Mouse (Mus musculus) frontal cortex, adult (tissue): ENCODE results near the gene Upb1.

Experiments used
- ATAC-seq: cut with Nextera tagmentation; 2 replicates; pipeline ENCODE4 v1.9.2; 2017; ENCODE audit warnings: mild to moderate bottlenecking, moderate library complexity, mixed read lengths; ENCODE audit not compliant: low TSS enrichment

The Upb1 gene

GRCm38 (mm10) chr10:75428049-75429003 lies 27.4 kb downstream of the Upb1 start:
- no peak for ATAC-seq

DNA sequence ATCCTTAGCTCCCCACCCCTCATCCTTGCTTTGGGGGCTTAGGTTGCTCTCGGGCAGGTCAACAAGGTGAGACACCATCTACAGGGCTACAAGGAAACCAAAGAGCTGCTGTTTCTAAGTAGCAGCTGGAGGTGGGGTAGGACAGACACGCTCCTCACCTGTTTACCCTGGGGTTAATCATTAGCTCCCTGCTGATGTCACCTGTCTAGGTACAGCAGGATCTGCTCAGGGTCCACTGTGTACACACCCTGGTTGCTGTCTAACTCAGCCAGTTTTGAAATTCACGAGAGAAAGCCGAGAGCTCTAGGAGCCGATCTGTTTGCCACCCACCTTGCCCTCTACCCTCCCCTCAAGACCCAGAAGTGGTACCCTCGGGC lies 28.1 kb downstream of the Upb1 start:
- no peak for ATAC-seq

DNA sequence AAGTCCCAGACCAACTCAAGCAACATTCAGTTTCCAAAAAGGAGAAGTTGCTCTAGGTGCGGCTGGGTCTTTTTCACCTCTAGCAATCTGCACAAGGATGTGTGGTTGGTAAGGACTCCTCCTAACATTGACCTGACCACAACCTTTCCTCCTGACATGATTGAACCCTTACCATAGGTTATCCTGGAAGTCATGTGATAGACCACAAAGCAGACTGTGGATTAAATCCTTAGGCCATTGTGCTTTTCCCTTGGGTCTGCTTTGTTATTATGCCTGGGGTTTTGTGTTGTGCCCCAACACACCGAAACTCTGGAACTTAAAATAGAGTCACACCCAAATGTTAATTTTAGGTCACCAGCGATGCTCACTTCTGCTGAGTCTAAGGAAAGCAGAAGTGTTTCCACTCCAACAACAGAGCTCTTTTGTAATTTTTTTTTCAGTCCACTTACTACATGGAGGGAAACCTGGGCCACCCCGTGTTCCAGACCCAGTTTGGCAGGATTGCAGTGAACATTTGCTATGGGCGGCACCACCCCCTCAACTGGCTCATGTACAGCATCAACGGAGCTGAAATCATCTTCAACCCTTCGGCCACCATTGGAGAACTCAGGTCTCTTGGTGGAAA lies 28.7 kb downstream of the Upb1 start:
- ATAC-seq, result 0 out of 2 replicates have a peak, but pooled peaks have one; percentile 34

DNA sequence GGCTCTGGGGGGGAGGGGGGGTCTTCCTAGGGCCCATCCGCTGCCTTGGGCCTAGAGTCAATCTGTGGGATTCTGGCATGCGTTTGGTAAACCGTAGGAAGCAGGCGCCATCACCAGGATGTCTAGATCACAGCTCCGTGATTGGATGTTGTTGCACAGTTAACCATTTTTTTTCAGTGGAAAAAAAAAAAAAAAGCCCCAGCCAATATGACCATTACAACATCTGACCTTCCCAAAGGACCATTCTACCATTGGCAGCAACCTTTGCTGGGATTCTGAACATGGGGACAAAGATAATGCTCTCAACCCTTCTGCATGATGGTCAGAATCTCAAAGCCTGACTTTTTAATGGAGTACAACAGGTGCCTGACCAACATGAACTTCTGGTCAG lies 29.2 kb downstream of the Upb1 start:
- ATAC-seq, result no peak

DNA sequence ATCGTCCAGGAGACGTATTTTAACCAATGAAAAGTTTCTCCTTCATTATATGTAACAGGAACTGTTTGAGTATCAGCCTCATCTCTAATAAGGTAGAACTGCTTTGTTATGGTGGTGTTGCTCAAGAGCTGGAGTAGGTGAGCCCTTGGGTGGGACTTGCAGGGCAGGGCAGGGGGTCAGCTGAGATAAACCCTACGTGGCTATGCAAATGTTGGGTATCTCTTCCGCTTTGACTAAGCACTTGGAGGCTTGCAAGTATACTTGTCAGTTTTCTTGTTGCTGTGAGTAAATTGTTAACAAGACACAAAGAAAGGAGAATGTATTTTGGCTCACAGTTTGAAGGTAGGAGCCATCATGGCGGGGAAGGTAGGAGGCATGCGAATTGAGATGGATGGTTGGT lies 29.7 kb downstream of the Upb1 start:
- no peak for ATAC-seq

DNA sequence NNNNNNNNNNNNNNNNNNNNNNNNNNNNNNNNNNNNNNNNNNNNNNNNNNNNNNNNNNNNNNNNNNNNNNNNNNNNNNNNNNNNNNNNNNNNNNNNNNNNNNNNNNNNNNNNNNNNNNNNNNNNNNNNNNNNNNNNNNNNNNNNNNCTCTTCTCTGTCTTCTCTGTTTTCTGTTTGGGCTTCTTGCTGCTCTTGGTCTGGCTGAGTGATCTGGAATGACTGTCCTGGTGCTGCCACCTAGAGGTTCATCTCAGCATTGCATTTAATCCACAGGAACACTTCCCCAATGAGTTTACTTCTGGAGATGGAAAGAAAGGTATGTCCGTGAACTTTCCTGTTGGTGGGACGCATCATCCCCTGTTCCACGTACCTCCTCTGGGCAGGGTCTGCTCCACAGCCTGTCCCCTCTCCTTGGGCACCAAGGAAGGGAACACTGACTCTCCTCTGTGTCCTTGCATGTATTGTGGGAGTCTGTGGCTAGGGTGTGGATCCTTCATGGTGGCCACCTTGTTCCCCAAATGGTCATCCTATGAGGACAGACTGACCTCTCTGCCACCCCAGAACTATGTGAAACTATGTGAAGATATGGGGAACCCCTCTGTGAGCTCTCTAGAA lies 35.8 kb downstream of the Upb1 start:
- peak; percentile 89 for ATAC-seq

DNA sequence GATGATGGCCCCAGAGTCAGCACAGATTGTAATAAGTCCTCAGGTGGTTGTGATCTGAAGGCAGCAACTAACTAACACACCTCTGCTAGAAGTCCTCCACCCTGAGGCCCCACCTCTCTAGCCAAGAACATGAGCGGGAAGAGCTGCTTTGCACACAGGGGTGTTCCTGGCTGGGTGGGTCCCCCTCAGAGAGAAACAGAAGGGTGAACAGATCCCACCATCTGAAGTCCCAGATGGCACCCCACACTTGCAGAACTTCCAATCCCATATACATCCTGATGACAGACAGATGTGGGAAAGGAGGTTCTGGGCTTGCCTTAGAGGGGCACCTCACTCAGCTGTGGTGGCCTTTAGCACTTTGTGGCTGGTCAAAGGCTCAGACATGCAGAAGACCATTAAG lies 36.4 kb downstream of the Upb1 start:
- ATAC-seq, result no peak

GRCm38 (mm10) chr10:75438132-75438810 lies 37.4 kb downstream of the Upb1 start:
- no peak for ATAC-seq

DNA sequence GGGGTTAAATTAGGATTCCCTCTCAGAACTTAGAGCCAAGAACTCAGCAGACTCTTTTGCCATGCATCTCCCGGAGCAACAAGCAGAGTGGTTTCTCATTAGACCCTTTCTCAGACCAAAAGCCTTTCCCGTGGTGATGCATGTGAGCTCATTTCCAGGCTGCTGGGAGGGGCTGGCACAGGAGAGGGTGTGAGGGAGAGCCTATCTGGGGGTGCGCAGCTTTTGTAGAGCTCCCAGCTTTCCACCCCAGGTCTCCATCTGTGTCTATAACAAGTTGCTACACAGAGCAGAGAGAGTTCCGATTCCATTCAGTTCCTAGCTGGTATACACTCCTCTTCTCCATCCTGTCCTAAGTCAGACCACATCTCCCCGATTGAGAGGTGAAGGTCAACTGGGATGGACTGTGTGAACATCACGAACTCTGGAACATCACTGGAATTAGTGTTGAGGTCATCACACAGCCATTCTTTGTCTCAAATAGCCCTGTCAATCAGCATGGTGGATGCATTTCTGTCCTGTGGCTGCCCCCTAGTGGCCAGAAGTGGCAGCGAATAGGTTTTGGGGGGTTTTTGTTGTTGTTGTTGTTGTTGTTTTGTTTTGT lies 38.4 kb downstream of the Upb1 start:
- ATAC-seq, result peak; percentile 45

GRCm38 (mm10) chr10:75440756-75441155 lies 39.8 kb downstream of the Upb1 start:
- no peak for ATAC-seq

GRCm38 (mm10) chr10:75441800-75442199 lies 40.9 kb downstream of the Upb1 start:
- ATAC-seq, result no peak

- no peak for ATAC-seq
Observed at GRCm38 (mm10) chr10:75443017-75443416, 42.1 kb downstream of the Upb1 start.

DNA sequence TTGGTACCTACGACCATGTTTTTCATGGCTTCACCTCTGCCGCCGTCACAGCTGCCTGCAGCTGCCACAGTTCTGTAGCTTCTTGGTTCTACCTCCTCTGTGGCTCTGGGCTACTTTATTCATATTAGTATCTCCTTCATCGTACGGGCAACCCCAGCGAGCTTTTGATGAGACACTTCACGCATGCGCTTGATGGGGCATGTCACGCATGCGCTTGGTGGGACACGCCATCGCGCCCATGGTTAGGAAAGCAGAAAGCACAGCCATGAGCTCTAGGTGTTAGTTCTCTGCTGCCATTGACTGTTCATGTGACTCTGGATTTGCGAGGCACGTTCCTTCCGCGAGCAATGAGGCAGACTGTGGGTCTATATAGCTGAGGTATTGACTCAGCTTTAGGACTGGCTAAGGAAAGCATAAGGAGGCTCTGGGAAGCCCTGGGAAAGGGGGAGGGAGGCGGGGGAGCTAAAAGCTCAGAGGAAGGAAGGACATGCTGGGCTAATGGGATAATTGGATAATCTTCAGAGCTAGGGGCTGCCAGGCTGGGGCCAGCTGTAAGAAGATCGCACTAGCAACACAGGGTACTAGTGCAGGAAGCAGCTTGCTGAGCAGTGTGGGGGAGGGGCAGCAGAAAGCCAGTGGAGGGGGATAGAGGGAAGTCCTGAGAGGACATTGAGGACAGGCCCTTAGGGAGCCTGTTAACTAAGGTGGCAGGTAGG lies 43.4 kb downstream of the Upb1 start:
- no peak for ATAC-seq

GRCm38 (mm10) chr10:75445030-75445429 lies 44.1 kb downstream of the Upb1 start:
- ATAC-seq, result no peak

DNA sequence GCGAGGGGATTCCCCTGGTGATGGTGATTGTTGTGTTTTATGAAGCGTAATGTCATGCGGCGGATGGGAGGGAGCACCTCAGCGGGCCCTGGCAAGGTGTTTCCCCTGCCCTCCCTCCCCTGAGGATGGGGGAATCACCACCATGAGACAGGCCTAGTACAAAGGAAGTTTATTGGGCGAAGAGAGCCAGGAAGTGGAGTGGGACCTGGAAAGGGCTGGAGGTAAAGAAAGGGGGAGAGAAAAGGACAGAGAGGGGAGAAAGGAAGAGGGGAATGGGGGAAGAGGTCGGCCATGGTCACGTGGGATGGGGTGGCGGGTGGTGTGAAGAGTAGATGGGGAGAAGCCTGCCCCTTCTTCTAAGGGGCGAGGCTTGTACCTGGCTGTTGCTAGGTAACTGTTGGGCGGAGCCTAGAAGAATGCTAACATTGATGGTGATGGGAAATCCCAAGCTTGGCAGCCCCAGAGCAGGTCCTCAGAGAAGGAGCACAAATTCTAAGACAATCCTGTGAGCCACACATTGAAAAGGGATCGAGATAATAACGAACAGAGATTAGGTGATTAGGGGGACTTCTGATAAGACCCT lies 45.7 kb downstream of the Upb1 start:
- ATAC-seq, result no peak

DNA sequence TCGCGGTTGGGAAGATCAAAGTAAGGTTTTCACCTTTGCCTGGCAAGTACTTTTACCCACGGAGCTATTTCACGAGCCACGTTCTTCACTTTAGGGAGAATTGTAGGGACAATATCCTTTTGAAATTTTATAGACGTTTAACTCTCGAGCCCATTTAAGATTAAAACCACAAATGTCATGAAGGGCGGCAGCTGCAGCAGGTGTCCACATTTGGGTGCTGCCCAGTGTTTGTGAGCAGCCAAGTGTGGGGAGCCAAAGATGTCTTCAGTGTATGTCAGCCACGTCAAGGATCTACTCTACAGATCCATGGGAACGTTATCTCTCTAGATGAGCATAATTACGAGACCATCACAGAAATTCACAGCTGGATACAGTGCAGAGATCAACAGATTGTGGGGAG lies 46.6 kb downstream of the Upb1 start:
- no peak for ATAC-seq

- ATAC-seq, result no peak
Observed at GRCm38 (mm10) chr10:75448806-75449420, 48.0 kb downstream of the Upb1 start.

DNA sequence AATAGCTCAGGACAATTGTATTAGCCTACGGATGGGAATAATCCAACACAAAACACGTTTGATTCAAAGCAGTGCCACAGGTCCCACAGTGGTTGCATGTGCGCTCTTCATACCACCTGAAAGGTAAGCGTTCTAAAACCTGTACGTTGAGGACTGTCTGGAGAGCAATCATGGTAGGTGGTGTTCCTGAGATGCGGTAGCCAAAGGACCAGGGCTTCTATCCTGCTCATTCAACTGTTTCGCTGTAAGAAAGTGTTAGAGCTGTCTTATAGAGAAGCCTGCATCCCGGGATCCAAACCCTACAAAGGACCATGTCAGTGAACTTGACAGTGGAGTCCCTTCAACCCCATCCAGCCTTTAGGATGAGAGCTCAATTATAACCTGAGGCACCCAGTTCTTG lies 49.4 kb downstream of the Upb1 start:
- no peak for ATAC-seq

GRCm38 (mm10) chr10:75451036-75451786 lies 50.3 kb downstream of the Upb1 start:
- no peak for ATAC-seq
